Mouse (Mus musculus) layer of hippocampus, adult 2 months (tissue): ENCODE data around the gene Zfp672. TPM values are rescaled to one million over a fixed set of nuclear protein-coding genes. Genes with fewer than 3 reads are reported as not detected.
"Not testable (repeated sequence)": the region's sequence is repeated elsewhere in the genome, so short reads cannot be mapped to it uniquely, and the experiment has no call there.

Experiments used
- DNase-seq, 2 experiments: peaks; one replicate each; pipeline ENCODE4 v3.0.0; 2022; ENCODE audit warnings: low spot score in 2 of 2
- H3K27ac ChIP-seq: fragments of 200-600 bp; 2 replicates; pipeline ENCODE4 v1.8.1; 2022
- H3K4me3 ChIP-seq: fragments of 200-600 bp; 2 replicates; pipeline ENCODE4 v1.8.1; 2022; ENCODE audit warnings: mild to moderate bottlenecking
- CTCF ChIP-seq: fragments of 200-600 bp; conservative IDR thresholded peaks from 2 replicates; pipeline ENCODE4 v1.8.1; 2022; ENCODE audit warnings: antibody characterized with exemption, mild to moderate bottlenecking, moderate library complexity
- total RNA-seq, 2 experiments: library from RNA; stranded (reverse); gene quantifications; 2 replicates each; pipeline ENCODE4 v1.2.3; 2021

Gene Zfp672
- total RNA-seq, 2 experiments from 2014 or later, result 49.1 to 51.0 TPM

DNA sequence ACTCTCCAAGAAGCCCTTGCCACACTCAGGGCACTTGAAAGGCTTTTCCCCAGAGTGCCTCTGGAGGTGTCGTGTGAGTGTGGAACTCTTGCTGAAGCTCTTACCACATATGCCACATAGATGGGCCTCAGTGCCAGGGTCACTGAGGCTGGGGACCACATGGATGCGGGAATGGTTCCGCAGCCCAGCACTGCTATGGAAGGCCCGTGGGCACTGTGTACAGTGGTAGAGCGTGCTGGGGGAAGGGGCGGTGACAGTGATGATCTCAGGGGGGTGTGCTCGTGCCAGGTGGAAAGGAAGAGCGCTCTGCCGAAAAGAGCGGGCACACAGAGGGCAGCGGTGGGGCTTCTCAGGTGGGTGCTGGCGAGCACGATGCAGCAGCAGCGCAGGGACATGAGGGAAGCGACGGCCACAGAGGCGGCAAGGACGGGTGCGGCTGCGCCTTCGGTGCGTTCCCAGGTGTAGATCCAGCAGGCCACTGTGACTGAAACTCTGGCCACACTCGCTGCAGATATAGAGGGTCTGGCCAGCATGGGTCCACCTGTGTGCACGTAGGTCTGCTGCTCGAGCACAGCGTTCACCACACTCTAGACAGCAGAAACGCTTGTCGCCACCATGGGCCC lies 13.3 kb downstream of the Zfp672 start:
- H3K4me3 ChIP-seq, result no peak overlapping the region
- H3K27ac ChIP-seq, result no peak overlapping the region
- DNase-seq, result no peak
- TF ChIP-seq CTCF, result no peak

DNA sequence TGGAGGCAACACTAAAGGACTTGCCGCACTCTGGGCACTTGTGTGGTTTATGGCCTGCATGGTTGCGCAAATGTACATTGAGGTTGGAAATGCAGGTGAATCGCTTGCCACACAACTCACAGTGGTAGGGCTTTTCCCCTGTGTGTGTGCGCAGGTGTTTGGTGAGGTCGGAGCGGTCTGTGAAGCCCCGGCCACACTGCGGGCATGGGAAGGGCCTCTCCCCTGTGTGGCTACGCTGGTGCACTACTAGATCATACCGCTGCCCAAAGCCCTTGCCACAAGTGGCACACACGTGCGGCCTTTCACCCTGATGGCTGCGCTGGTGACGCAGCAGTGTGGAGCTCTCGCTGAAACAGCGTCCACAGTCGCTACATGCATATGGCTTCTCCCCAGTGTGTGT lies 13.8 kb downstream of the Zfp672 start:
- H3K4me3 ChIP-seq, result no peak overlapping the region
- no peak overlapping the region for H3K27ac ChIP-seq
- no peak for DNase-seq
- TF ChIP-seq CTCF, result no peak

DNA sequence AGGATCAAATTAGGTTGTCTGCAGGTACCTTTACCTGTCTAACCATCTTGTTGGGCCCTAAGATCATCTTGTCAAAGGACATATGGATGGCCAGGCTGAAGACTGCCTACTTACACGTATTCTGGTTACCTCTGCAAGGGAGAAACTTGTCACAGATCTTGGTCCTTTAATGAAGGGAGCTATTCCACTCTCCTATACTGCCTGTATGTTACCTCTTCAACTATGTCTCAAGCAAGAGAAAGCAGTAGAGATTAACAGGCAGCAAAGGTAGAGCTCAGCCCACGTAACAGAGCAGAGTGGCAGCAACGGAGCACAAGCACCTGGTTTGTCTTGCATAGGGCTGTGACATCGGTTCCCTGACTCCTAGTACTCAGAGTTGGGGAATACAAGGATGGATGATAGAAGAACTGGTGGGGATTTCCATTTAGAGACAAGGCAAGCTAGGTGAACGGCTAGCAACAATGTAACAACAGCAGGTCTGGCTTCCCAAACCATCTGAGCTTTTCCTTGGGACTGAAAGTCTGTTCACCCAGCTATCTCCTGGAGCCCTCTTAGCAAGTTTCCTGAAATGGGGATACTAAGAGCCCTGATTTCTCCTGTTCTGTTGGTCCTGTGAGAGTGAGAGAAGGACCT lies 14.5 kb downstream of the Zfp672 start:
- Histone ChIP-seq H3K4me3 (no peak overlapping the region), H3K27ac (no peak overlapping the region)
- DNase-seq, result no peak
- TF ChIP-seq CTCF, result no peak

DNA sequence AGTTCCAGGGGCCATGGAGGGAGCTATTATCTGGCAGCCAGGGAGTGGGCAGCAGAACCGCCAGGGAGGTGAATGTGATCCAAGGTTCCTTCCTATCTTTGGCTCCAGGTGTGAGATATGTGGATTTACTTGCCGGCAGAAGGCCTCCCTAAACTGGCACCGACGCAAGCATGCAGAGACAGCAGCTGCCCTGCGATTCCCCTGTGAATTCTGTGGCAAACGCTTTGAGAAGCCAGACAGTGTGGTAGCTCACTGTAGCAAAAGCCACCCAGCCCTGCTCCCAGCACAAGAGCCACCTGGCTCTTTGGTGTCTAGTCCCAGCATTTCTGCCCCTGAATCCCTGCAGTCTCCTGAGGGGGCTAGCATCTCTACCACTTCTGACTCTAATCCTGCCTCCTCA lies 16.1 kb downstream of the Zfp672 start:
- peak in 1 of 2 experiments; percentile 31 for DNase-seq
- Histone ChIP-seq H3K27ac (peak overlapping the region; percentile 56; the same call in 1 of the 2 replicates), H3K4me3 (no peak overlapping the region)
- no peak for TF ChIP-seq CTCF

DNA sequence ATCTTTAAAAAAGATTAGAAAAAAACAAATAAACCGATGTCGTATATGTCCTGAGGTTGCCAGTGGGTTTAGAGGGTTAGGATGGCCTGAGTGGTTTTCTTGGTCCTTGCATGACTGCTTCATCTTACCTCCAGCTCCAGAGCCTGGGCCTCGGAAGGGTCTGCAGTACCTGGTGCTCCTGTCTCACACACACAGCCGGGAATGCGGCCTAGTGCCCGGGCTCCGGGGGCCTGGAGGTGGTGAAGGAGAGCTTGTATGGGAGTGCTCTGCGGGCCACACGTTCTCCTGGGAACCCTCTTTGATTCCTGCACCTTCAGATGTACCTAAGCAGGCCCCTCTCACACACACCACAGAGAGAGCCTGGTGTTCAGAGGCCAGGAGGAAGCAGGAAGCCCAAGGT lies 21.5 kb downstream of the Zfp672 start:
- H3K4me3 ChIP-seq, result no peak overlapping the region
- no peak for DNase-seq
- no peak overlapping the region for H3K27ac ChIP-seq
- no peak for TF ChIP-seq CTCF

DNA sequence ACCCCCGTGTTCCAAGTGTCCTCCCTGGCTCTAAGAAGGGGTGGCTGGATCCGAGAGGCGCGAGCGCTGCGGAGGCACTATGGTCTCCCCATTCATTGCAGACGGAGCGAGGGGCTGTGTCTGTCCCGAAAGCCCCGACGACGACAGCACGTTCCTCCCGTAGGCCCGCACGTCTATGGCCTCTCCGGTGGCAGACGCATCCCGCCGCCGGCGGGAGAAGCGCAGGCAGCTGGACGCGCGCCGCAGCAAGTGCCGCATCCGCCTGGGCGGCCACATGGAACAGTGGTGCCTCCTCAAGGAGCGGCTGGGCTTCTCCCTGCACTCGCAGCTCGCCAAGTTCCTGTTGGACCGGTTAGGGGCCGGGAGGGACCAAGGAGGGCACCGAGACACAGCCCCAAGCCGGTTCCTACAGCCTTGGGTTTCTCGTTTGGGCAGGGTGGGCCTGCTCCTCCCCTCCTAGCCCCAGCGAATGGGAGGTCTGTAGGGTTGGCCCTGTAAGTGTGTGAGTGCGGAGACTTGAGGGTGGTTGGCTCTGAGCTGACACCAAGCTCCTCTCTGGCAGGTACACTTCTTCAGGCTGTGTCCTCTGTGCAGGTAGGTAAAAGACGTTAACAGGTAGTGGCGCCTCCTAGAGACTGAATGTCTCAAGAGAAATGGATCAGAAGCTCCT lies 22.6 kb downstream of the Zfp672 start:
- Histone ChIP-seq H3K4me3 (peak overlapping the region; percentile 72), H3K27ac (peak overlapping the region; percentile 73)
- DNase-seq, result peak; percentile 33 to 37
- TF ChIP-seq CTCF, result peak; percentile 51

DNA sequence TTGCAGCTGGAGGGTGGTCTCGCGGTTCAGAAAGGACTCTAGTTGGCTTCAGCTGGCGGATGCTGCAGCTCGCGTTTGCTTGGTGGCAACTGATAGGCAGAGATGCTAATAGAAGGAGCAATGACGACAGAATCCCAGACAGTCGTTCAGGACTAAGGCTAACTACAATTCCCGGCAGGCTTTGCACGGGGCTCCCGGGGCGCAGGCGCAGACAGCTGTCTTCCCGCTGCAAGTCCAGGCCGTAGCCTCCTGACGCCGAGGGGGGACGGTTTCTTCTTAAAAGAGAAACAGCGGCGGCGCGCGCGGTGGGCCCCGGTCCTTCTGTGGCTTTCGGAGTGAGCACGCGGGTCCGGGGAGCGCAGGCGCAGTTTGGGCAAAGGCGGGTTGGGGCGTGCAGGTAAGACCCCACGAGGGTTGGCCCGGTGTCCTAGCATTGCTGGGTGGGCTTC lies 23.3 kb downstream of the Zfp672 start, which contains the start of gene Zfp692:
Zfp692 (plus strand) TSS at position 210 of the 449 bp plus-strand sequence.
- H3K27ac ChIP-seq, result peak within 1 kb of the TSS; percentile 73
- H3K4me3 ChIP-seq, result peak within 1 kb of the TSS; percentile 72
- TF ChIP-seq CTCF, result no peak
- DNase-seq, result peak; percentile 96 to 98

DNA sequence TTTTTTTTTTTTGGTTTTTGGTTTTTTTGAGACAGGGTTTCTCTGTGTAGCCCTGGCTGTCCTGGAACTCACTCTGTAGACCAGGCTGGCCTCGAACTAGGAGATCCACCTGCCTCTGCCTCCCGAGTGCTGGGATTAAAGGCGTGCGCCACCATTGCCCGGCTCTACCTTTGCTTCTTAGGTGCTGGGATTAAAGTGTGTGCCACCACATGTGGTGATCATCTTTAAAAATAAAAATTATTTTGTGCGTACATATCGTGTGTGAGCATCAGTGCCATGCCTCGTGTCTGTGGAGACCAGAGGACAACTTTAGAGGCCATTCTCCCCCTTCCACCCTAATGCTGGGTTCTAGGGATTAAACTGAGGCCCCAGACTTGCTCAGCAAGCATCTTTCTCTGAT lies 24.8 kb downstream of the Zfp672 start:
- not testable (repeated sequence) for DNase-seq, H3K27ac ChIP-seq, H3K4me3 ChIP-seq

DNA sequence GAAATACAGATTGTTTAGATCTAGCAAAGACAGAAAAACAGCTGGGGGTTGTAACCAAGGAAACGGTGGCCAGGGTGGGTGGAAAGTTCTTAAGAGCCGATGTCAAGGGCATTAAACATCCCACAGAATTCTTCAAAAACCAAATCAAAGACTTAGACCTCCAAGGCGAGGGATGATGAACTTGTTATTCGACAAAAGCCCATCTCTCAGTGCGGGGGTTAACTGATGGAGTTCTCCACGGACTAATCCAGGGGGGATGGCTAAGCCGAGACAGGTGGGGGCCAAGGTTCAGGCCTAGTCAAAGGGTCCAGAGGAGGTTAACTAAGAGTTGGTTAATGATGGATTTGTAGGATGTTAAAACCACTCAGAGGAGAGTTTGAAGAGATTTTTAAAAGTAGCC lies 26.5 kb downstream of the Zfp672 start:
- Histone ChIP-seq H3K4me3 (no peak overlapping the region), H3K27ac (peak overlapping the region; percentile 85; the same call in 1 of the 2 replicates)
- DNase-seq, result no peak
- TF ChIP-seq CTCF, result no peak

DNA sequence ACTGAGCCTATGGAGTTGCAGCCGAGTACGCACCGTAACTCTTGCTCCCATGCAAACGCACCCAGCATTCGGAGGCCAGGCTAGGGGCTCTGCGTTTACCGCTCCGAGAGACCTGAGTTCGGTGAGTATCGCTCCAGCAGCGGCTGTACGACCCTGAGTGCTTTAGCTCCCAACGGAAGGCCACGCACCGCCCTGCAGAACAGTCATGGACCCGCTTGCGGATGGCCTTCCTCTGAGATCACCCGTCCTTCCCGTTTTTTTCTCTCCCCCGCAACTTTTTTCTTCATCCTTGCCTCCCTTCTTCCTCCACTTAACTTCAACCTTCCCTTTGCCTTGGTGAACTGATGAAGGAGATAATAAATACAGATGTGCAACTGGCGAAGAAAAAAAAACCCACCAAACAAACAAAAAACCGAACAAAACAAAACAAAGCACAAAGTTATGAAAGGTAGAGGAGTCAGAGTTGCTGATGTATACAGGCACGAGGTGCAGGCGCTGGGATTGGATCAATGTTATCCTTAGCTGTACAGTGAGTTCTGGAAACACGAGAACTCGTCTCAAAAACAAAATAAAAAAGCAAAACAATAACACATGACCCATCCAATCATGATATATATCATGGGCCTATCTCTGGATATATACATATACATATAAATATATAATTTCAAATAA lies 27.2 kb downstream of the Zfp672 start:
- Histone ChIP-seq H3K4me3 (peak overlapping the region; percentile 56), H3K27ac (peak overlapping the region; percentile 85)
- no peak for DNase-seq
- no peak for TF ChIP-seq CTCF

DNA sequence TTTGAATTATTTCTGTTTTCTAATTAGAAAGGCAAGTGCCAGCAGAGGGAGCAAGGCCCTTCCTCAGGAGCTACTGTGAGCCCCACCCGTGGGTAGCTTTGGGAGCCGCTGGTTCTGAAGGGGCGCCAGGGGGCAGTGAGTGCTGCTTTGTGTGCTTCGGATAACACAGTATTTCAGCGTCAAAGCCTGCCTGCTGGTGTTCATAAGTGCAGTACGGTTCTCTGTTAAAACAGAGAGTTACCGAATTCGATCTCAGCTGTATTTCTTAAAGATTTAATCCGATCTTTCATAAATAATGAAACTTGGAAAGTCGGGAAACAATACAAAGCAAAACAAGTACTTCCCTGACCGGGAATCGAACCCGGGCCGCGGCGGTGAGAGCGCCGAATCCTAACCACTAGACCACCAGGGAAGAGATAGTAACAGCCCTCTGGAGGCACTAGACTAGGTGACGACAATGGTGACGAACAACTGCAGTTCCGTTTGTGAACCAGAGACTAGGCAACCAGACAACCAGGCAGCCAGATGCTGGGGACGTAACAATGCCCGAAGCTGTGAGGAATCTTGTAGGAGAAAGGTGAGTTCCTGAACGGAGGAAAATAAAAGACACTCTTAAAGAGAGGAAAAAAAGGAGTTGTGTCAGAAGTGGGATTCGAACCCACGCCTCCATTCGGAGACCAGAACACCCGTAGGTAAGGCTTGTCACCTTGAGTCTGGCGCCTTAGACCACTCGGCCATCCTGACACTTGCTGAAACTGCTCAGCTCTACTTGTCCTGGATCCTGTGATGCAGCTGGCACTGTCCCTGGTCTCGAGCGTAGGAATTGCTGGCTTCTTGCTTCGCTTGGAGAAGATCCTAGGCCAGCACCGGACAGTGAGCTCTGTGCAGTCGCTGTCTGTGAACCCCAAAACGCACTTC lies 28.0 kb downstream of the Zfp672 start:
- peak overlapping the region; percentile 85 for H3K27ac ChIP-seq

DNA sequence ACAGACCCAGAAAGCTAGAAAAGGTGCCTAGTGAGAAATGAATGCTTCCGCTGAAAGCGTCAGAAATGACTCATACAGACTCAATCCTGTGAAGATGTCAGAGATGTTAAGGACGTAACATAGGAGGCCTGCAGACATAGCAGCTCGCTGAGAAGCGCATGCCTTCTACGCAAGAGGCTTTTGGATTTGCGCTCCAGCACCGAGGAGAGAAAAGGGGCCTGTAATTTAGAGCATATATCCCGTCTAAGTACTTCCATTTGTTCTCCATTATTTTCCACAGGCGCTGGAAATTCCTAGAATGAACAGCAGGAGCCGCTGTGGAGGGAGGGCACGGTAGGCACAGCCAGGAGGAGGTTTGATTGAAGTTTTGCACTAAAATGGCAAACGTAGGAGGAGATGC lies 29.1 kb downstream of the Zfp672 start:
- peak; percentile 70 to 83 for DNase-seq
- TF ChIP-seq CTCF, result peak; percentile 78
- Histone ChIP-seq H3K27ac (peak overlapping the region; percentile 85), H3K4me3 (peak overlapping the region; percentile 56)

More for the DNA sequence above, 28.0 kb downstream of the Zfp672 start:
- peak overlapping the region; percentile 56 for H3K4me3 ChIP-seq
- DNase-seq, result peak; percentile 96 to 99
- peak; percentile 78 for TF ChIP-seq CTCF
